Mouse (Mus musculus) thymus, adult 2 months (tissue): ENCODE data around the gene Galr3.

Experiments
- CTCF ChIP-seq: fragments of 200-500 bp; IDR thresholded peaks from 2 replicates; pipeline ENCODE4 v1.5.1; 2012; ENCODE audit warnings: mild to moderate bottlenecking, control low read depth, low read length, moderate library complexity, borderline replicate concordance; ENCODE audit not compliant: control insufficient read depth, poor library complexity, insufficient read depth; ENCODE audit errors: extremely low read depth
- POLR2A ChIP-seq: fragments of 200-500 bp; IDR thresholded peaks from 2 replicates; pipeline ENCODE4 v1.6.1; 2012; ENCODE audit warnings: mild to moderate bottlenecking, low read length, control low read depth, moderate library complexity; ENCODE audit not compliant: control insufficient read depth, poor library complexity, insufficient read depth; ENCODE audit errors: extremely low read depth

- TF ChIP-seq CTCF (no peak), POLR2A (no peak)
These were observed 22.8 kb upstream of the Galr3 start for GRCm38 (mm10) chr15:79018886-79019285.
